Mouse (Mus musculus) erythroid progenitor cell, adult 5-6 weeks (primary cell): ENCODE data around the gene Dpy19l3. TPM values are rescaled to one million over a fixed set of nuclear protein-coding genes. Genes with fewer than 3 reads are reported as not detected.

Source experiments
- ATAC-seq: replicated peaks from 2 replicates; pipeline ENCODE4 v1.8.0; 2016; ENCODE audit warnings: moderate number of reproducible peaks, mild to moderate bottlenecking, moderate TSS enrichment, inconsistent platforms; ENCODE audit not compliant: poor library complexity, low FRiP score, severe bottlenecking
- total RNA-seq, 2 experiments: library from RNA; stranded (forward) in 1 of 2; stranded (reverse) in 1 of 2; fragments of 150-400 nt in 1 of 2; fragments of 186-747, 209-891 nt in 1 of 2; gene quantifications; 2 replicates each; pipeline versions ENCODE4 v1.2.3 to v1.2.4; 2015 to 2017; ENCODE audit warnings: low replicate concordance in 2 of 2

Dpy19l3 gene
- total RNA-seq, 2 experiments from 2014 or later: 4.2 to 12.7 TPM

DNA sequence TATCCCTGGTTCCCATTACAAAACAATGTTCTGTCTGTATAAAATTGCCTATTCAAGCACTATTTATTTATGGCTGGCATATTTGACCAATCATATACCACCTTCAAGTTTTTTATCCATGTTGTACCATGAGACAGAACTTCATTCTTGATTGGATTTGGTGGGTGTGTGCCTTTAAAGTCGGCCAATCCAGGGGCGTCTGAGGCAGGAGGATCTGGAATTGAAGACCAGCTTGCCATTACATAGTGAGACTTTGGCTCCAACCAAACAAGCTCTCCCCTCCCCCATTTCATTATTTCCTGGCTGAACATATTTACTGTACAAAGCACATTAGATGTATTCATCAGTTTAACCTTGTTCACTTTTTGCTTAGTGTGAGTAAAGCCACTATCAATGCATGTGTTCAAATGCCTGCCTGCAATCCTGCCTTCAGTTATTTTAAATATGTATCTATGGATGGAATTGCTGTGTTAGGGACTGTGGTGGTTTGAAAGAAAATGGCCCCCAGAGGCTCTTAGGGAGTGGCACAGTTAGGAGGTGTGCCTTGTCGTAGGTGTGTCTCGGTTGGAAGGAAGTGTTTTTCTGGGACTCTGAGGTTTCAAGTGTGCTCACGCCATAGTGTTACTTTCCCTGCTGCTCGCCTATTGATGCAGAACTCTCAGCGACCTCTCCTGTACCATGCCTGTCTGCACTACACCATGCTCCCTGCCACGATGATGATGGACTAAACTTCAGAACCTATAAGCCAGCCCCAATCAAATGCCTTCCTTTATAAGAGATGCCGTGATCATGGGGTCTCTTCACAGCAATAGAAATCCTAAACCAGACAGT, 105.8 kb downstream of the Dpy19l3 start:
- no peak for ATAC-seq

DNA sequence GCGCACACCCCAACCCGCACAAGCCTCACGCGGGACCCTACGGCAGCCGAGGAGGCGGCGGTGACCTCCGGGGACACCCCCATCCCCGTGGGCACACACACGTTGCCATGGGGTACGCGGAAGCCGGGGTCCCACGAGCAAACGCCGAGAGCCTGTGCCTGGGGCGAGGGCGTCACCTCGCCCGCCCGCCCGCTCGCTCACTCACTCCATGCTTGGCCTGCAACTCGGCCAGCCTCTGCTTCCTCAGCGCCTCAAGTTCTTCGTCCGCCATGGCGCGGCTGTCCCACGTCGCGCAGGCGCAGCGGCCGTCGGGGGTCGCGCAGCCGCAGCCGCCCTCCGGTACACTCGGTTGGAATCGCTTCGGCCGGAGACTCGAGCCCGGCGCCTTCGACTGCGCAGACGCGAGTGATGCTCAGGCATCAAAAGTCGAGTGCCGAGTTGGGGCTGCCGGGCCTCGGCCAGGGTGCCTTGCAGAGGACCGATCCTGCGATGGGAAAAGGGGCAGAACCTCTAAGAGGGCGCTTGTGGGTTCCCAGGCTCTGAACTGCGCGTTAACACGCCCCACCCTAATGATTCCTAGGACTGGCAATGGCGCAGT, 107.1 kb downstream of the Dpy19l3 start, which contains the start of gene Pdcd5:
Gene Pdcd5, minus strand, starts transcription at position 421 of the 598 bp plus-strand sequence.
- ATAC-seq: peak; percentile 78

DNA sequence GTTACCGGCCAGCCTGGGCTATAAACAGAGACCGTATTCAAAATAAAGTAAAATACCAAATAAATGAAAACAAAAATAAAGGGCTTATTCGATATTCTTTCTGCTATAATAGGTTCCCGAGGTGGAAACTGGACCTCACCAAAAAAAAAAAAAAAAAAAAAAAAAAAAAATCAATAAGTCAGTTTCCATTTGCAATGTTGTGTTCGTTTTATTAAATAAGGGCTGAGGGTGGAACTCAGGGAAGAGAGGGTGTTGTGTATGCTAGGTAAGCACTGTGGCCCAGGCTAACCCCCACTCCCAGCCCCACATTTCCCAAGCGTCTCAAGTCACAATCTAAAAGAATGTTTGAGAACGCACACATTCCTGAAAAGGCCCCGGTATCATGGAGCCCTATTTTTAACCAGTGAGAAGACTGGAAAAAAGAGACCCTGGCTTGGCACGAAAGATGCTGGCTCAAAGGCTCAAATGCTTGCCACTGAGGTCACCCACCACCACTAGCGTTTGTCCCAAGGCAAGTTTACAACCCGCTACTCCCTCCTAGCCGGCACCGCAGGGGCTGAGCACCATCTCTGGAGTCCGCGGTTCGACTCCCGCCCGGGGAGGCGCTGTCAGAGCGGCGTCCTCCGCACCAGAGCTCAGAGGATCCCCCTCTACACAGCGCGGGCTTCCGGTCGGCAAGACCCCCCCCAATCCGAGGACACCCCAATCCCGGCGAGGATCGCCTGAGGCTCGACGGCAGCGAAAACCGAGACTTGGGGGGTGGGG, 107.8 kb downstream of the Dpy19l3 start:
- ATAC-seq: peak; percentile 39; the same call in 1 of the 2 replicates

DNA sequence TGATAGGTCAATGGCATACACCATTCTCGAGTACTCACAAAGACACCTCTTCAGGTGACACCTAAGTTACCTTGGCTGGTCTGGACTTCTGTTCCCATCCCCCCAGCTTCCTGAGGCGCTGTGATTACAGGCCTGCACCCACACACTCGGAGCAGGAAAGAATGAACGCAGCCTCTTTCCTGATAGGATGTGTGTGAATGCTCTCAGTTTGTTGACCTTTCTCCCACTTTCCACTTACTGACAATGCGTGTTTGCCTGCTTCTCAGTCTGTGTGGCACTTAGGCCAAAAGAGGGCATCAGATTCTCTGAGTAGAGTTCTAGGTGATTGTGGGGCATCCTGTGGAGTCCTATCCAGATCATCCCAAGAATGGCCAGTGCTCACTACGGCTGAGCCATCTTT, 114.2 kb downstream of the Dpy19l3 start:
- ATAC-seq: no peak

DNA sequence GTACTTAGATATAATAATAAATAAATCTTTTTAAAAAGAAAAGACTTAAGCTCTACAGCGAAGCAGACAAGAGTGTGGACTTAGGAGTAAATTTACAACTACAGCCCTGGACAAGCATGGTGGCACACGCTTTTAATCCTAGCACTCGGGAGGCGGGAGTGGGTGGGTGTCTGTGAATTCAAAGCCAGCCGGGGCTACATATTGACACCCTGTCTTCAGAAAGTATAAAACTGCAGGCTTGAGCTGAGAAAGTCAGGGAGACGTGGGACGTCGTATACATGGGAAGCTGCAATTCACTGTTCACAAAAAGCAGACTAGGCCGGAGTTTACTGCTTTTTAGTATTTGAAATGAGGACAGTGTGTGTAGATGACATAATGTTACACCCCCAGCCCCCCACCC, 117.4 kb downstream of the Dpy19l3 start:
- no peak for ATAC-seq

DNA sequence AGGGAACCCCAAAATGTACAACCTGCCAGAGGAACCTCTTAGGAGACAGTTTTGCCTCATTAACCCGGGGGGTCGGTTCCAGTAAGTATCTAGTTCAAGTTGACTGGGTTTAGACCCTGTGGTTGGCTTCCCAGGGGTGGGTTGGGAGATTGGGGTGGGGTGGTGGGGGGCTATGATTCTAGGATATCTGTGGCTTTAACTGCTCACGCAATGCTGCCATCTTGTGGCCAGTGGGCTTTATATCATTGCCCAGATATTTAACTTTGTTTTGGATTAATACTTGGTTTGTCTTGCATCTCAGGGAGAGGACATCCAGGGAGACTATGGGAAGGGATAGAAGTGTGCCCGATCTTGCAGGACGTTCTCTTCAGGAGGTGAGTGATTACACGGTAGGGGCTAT, 118.0 kb downstream of the Dpy19l3 start:
- no peak for ATAC-seq

Other genes starting within 250 kb of the Dpy19l3 start
- 3.4 TPM in 1 of 2 replicates, not detected in the other for gene Tdrd12, start 216.7 kb downstream of the Dpy19l3 start, total RNA-seq (2015; ENCODE audit: low replicate concordance)
- gene Tdrd12, start 216.7 kb downstream of the Dpy19l3 start, total RNA-seq (2017; ENCODE audit: low replicate concordance): not detected in 2 replicates
- 129 and 165 TPM in 2 replicates for gene Nudt19, start 198.2 kb downstream of the Dpy19l3 start, total RNA-seq (2015; ENCODE audit: low replicate concordance)
- 36.3 and 55.8 TPM in 2 replicates for gene Nudt19, start 198.2 kb downstream of the Dpy19l3 start, total RNA-seq (2017; ENCODE audit: low replicate concordance)
- gene Rgs9bp, start 168.9 kb downstream of the Dpy19l3 start, total RNA-seq (2015; ENCODE audit: low replicate concordance): 0.36 TPM in 1 of 2 replicates, not detected in the other
- gene Rgs9bp, start 168.9 kb downstream of the Dpy19l3 start, total RNA-seq (2017; ENCODE audit: low replicate concordance): 0.38 TPM in 1 of 2 replicates, not detected in the other
- gene Ankrd27, start 168.2 kb downstream of the Dpy19l3 start, total RNA-seq (2015; ENCODE audit: low replicate concordance): 38.6 and 41.1 TPM in 2 replicates
- gene Ankrd27, start 168.2 kb downstream of the Dpy19l3 start, total RNA-seq (2017; ENCODE audit: low replicate concordance): 9.5 and 13.2 TPM in 2 replicates
- gene Pdcd5, start 106.9 kb downstream of the Dpy19l3 start, total RNA-seq (2015; ENCODE audit: low replicate concordance): 75.3 and 96.4 TPM in 2 replicates
- gene Pdcd5, start 106.9 kb downstream of the Dpy19l3 start, total RNA-seq (2017; ENCODE audit: low replicate concordance): 31.2 TPM in 1 of 2 replicates, not detected in the other
- gene Zfp507, start 48.5 kb upstream of the Dpy19l3 start, total RNA-seq (2015; ENCODE audit: low replicate concordance): 6.8 and 8.8 TPM in 2 replicates
- 8.1 and 15.9 TPM in 2 replicates for gene Zfp507, start 48.5 kb upstream of the Dpy19l3 start, total RNA-seq (2017; ENCODE audit: low replicate concordance)